Mouse (Mus musculus) heart, adult 2 months (tissue): ENCODE measurements around the gene Zfhx3.

Source experiments
- EP300 ChIP-seq: fragments of 200-500 bp; IDR thresholded peaks from 2 replicates; pipeline ENCODE4 v1.6.1; 2011; ENCODE audit warnings: low read depth, low read length, control low read depth; ENCODE audit not compliant: insufficient read depth
- POLR2A ChIP-seq: fragments of 200-500 bp; IDR thresholded peaks from 2 replicates; pipeline ENCODE4 v1.6.1; 2011; ENCODE audit warnings: mild to moderate bottlenecking, low read depth, low read length, control low read depth; ENCODE audit not compliant: insufficient read depth

DNA sequence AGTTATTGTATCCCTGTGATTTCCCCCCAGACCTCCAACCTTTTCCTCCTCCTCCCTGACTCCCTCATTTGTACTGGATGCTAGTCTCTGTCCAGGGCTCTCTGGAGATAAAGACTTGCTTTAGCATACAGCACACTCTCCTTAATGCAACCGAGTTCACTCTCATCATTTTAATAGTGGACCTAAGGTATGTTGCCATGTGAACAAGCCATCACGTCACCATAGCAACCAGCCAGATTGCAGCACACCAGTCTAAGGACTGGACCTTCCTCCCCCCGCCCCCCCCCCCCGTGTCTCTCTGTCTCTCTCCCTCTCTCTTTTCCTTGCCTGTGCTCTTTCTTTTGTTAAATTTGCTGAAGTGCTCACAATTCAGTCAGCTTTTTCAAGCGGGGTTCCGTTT lies 524.2 kb downstream of the Zfhx3 start:
- TF ChIP-seq EP300 (no peak), POLR2A (no peak)
